Mouse (Mus musculus) adrenal gland, postnatal 0 days (tissue): ENCODE results near the gene Dhrs9. TPM values are rescaled to one million over a fixed set of nuclear protein-coding genes. Genes with fewer than 3 reads are reported as not detected.

Experiments used
- polyA plus RNA-seq: library from polyadenylated mRNA; unstranded; fragments of >200 nt; fragmentation: Nextera tagmentation; extraction: Ambion mirVana; gene quantifications from 2 replicates; pipeline ENCODE4 v1.2.1, GENCODE M21; 2015

Gene Dhrs9
- 0.08 and 0.16 TPM in 2 replicates for polyA plus RNA-seq

DNA sequence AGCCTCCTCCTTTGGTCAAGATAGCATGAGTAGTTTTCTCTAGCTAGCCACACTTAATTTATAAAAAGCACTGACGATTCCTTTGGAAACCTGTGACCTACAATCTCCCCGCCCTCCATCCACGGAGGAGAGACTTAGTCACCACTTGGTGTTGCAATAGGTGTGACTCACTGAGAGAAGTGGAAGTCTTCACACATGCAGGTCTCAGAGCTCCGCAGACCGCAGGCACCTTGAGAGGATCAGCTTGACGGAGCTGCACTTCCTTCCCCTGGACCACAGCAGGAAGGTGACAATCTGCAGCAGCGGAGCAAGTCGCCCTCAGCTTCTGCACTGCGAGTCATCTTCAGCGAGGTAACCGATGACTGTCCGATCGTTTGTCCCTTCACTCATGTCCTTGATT, at the start of gene Dhrs9:
Dhrs9 (plus strand) TSS at position 165 of the 400 bp plus-strand sequence.

DNA sequence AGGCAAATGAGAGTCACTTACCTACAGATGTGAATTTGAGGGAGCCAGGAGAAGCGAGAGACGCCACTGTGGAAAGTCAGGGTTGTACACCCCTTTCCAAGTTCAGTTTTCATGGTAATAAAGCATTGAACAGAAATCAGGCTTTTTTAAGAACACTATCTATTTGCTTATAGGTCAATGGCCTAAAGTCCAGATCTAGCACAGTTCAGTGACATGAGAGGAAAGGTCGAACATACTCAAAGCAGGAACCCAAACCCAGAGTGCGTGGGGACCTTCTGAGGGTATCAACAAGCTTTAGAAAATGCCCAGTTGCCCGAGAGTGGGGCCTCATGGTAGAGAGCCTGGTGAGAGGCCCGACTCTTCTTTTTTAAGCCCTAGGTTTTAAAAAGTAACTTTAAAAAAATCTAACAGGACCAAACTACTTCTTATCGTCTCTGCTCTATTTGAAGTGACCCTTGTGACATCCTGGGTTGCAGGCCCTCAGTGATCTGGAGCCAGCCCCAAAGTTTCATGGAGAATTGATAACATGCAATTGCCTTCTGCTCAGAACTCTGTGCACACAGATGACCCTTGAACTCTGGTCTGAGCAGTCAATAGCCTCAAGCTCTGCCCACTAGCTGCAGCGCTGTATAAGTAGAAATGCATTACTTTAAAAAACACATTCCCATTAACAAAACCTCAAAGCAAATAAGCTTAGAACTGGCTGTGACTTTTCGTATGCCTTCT, 37.6 kb upstream of the Dhrs9 start, which contains the start of gene Abcb11:
Abcb11 (minus strand) TSS at position 121 of the 726 bp plus-strand sequence.

Other genes starting within 250 kb of the Dhrs9 start
- gene Nostrin, start 244.6 kb upstream of the Dhrs9 start, polyA plus RNA-seq = 4.2 and 5.9 TPM in 2 replicates
- 54.1 and 56.8 TPM in 2 replicates for gene Spc25, start 174.3 kb upstream of the Dhrs9 start, polyA plus RNA-seq
- gene G6pc2, start 169.4 kb upstream of the Dhrs9 start, polyA plus RNA-seq = 0.10 TPM in 1 of 2 replicates, not detected in the other
- gene Abcb11, start 37.8 kb upstream of the Dhrs9 start, polyA plus RNA-seq = 1.2 and 2.3 TPM in 2 replicates
- 0.55 and 0.76 TPM in 2 replicates for gene Lrp2, start 205.6 kb downstream of the Dhrs9 start, polyA plus RNA-seq